ENCODE assay signal across 8 mouse cellular contexts in the genomic region with DNA sequence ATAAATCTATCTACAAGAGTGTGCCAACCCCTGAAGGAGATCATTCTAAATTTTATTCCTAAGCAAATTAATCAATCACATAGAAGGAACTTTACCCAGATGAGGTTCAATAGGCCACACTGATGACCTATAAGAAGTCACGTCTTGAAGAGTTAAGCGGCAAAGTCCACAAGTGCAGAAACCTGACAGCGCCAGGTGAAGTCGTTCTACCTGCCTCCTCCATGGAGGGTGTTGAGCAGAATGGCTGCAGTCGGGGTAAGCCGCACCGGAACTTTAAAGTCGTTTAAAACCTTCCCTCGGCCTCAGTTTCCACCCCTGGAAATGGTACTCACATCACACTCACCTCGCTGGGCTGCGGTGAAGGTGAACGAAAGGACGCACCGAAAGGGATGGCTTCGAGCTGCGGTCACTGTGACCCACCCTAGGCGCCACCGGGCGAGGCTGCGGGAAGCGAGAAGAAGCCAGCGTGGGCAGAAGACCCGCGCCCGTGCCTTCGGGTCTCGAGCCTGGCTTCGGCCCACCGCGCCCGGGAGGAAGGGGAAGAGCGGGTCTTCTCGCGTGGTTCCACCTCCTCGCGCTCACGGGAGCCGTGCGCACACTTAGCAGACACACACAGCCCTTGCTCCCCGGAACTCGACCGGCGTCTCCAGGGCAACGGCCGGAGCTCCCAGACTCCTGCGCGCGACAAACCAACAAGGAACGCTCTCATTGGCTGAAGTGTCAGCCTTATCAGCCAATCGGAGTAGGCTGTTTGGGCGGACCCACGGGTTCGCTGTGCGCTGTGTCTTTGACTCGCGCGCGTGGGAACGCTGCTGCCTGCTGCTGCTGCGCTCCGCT. TPM values are rescaled to one million over a fixed set of nuclear protein-coding genes. Genes with fewer than 3 reads are reported as not detected.
DNase-seq lines count a peak whose midpoint lies in the region; ATAC-seq lines count a peak whose summit lies in the region.

A gene (minus strand): TSS at position 660 of the 837 bp plus-strand sequence.

- under 1% methylated on average over 61 of the region's 61 CpGs for WGBS in heart, embryonic 13.5 days
- under 1% methylated on average over 61 of the region's 61 CpGs for WGBS in liver, embryonic 12.5 days (ENCODE audit: insufficient replicate concordance)
- WGBS in stomach, embryonic 15.5 days = under 1% methylated on average over 61 of the region's 61 CpGs

- peaks cover 27% of the 10 kb centered on the region for H3K36me3 ChIP-seq in heart, embryonic 13.5 days
- H3K36me3 ChIP-seq in liver, embryonic 12.5 days = peaks cover 35% of the 10 kb centered on the region
- H3K36me3 ChIP-seq in stomach, embryonic 15.5 days = no peaks in the 10 kb centered on the region

- H3K4me3 ChIP-seq in brown adipose tissue, adult 24 weeks (ENCODE audit: insufficient read depth, low read depth, low read length) = peak within 1 kb of the TSS; percentile 98
- peak within 1 kb of the TSS; percentile 97 for H3K4me3 ChIP-seq in heart, embryonic 13.5 days
- H3K4me3 ChIP-seq in liver, embryonic 12.5 days = peak within 1 kb of the TSS; percentile 97
- peak within 1 kb of the TSS; percentile 96 for H3K4me3 ChIP-seq in stomach, embryonic 15.5 days (replicated peaks)

- ATAC-seq in heart, embryonic 13.5 days (ENCODE audit: extremely low read depth, insufficient number of reproducible peaks, low FRiP score, low TSS enrichment) = peak; percentile 97
- peak; percentile 93 for ATAC-seq in liver, embryonic 12.5 days
- ATAC-seq in stomach, embryonic 15.5 days (ENCODE audit: insufficient read depth, low FRiP score, low read depth) = peak; percentile 97

- peak within 1 kb of the TSS; percentile 50; the same call in 1 of the 2 replicates for H3K27ac ChIP-seq in brown adipose tissue, adult 24 weeks (replicated peaks; ENCODE audit: low read depth, low read length)
- peak within 1 kb of the TSS; percentile 72 for H3K27ac ChIP-seq in heart, embryonic 13.5 days (replicated peaks)
- peak within 1 kb of the TSS; percentile 95 for H3K27ac ChIP-seq in liver, embryonic 12.5 days
- H3K27ac ChIP-seq in stomach, embryonic 15.5 days = peak within 1 kb of the TSS; percentile 77

- no peaks in the 10 kb centered on the region for H3K9me3 ChIP-seq in heart, embryonic 13.5 days
- H3K9me3 ChIP-seq in liver, embryonic 12.5 days (replicated peaks) = no peaks in the 10 kb centered on the region
- no peaks in the 10 kb centered on the region for H3K9me3 ChIP-seq in stomach, embryonic 15.5 days

- peak; percentile 99 for DNase-seq in CD4-positive, CD25-positive, alpha-beta regulatory T cell, adult 2 months (ENCODE audit: low read depth, low spot score)
- DNase-seq in fat pad, adult 2 months (ENCODE audit: extremely low read depth, low read depth, low spot score) = peak; percentile 65
- DNase-seq in kidney, postnatal 10 days = peak; percentile 98
- peak; percentile 97 to 98 for DNase-seq in natural killer cell, adult 2 months (ENCODE audit: low spot score in 2 of 2)

- H3K4me1 ChIP-seq in brown adipose tissue, adult 24 weeks (ENCODE audit: control insufficient read depth, insufficient read depth, insufficient read length, low read length) = peaks cover 2% of the 10 kb centered on the region; the same call in 1 of the 2 replicates
- peaks cover 15% of the 10 kb centered on the region for H3K4me1 ChIP-seq in heart, embryonic 13.5 days
- H3K4me1 ChIP-seq in liver, embryonic 12.5 days = peaks cover 39% of the 10 kb centered on the region
- H3K4me1 ChIP-seq in stomach, embryonic 15.5 days = peaks cover 10% of the 10 kb centered on the region

- H3K4me2 ChIP-seq in heart, embryonic 13.5 days = peak within 1 kb of the TSS; percentile 95
- peak within 1 kb of the TSS; percentile 87 for H3K4me2 ChIP-seq in liver, embryonic 12.5 days
- peak within 1 kb of the TSS; percentile 74 for H3K4me2 ChIP-seq in stomach, embryonic 15.5 days

- H3K27me3 ChIP-seq in heart, embryonic 13.5 days (replicated peaks) = no peaks in the 10 kb centered on the region
- no peaks in the 10 kb centered on the region for H3K27me3 ChIP-seq in liver, embryonic 12.5 days (replicated peaks)
- no peaks in the 10 kb centered on the region for H3K27me3 ChIP-seq in stomach, embryonic 15.5 days (replicated peaks)

- peak within 1 kb of the TSS; percentile 92 for H3K9ac ChIP-seq in heart, embryonic 13.5 days
- H3K9ac ChIP-seq in liver, embryonic 12.5 days = peak within 1 kb of the TSS; percentile 92
- H3K9ac ChIP-seq in stomach, embryonic 15.5 days = peak within 1 kb of the TSS; percentile 78

RNA-seq across cellular contexts. Expression of the gene that starts here (rescaled TPM):
- polyA plus RNA-seq in brown adipose tissue, adult 24 weeks (2012; ENCODE audit: insufficient read depth, insufficient read length, missing spikeins) = 5.8 and 8.5 TPM in 2 replicates
- 21.5 and 24.3 TPM in 2 replicates for polyA plus RNA-seq in heart, embryonic 13.5 days (2015; fragmentation: Nextera tagmentation; extraction: Ambion mirVana)
- 23.7 and 24.4 TPM in 2 replicates for polyA plus RNA-seq in liver, embryonic 12.5 days (2016; fragmentation: Nextera tagmentation; extraction: Ambion mirVana)
- 33.6 and 35.8 TPM in 2 replicates for polyA plus RNA-seq in stomach, embryonic 15.5 days (2015; fragmentation: Nextera tagmentation; extraction: Ambion mirVana)

Comparison
In these comparisons a context has a peak if more than half of its experiments do, and no peak if none do; other contexts are left out.
1. Peak in every context shown above with its lines: DNase-seq, ATAC-seq, H3K4me3 ChIP-seq and H3K27ac ChIP-seq.